Mouse (Mus musculus): ENCODE results near the gene Slc31a1. TPM values are rescaled to one million over a fixed set of nuclear protein-coding genes. Genes with fewer than 3 reads are reported as not detected.

The Slc31a1 gene
- total RNA-seq, 2 experiments from 2014 or later: 12.2 to 13.3 TPM

DNA sequence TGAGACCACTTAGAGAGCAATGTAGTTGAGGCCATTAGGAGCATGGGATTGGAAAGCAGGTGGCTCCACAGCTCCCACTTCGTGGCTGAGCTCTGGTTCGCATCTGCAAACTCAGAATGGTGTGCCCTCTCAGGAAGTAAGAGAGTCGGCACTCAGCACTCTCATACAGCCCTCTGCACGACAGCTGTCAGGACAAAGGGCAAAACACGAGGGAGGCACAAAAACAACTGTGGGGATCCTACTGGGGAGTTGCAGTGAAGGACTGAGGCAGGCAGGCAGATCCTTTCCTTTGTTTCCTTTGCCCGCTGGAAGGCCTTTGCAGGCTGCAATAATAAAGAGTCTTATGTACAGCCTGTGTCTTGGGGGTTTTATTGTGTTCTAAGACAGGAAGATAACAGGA is 32.9 kb downstream of the Slc31a1 start:
- no peak for DNase-seq
- intact Hi-C loops (cut with DNase I; ENCODE audit: low total_unique reads): no loop called here

DNA sequence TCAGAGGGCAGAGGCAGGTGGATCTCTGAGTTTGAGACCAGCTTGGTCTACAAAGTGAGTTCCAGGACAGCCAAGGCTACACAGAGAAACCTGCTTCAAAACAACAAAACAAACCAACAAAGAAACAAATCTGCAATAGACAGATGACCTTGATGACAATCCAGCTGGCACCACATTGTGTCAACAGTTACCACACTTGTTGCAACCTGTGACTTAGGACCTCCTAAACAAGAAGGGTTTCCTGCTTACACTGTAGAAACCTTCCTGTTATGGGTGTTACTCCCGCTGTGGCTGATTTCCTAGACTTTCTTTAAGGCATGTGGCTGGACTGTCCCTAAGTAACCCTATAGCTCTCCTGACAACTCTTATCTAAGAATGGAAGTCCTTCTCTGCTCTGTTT is 35.3 kb downstream of the Slc31a1 start:
- intact Hi-C loops (cut with DNase I; ENCODE audit: low total_unique reads): no loop called here
- no peak for DNase-seq

DNA sequence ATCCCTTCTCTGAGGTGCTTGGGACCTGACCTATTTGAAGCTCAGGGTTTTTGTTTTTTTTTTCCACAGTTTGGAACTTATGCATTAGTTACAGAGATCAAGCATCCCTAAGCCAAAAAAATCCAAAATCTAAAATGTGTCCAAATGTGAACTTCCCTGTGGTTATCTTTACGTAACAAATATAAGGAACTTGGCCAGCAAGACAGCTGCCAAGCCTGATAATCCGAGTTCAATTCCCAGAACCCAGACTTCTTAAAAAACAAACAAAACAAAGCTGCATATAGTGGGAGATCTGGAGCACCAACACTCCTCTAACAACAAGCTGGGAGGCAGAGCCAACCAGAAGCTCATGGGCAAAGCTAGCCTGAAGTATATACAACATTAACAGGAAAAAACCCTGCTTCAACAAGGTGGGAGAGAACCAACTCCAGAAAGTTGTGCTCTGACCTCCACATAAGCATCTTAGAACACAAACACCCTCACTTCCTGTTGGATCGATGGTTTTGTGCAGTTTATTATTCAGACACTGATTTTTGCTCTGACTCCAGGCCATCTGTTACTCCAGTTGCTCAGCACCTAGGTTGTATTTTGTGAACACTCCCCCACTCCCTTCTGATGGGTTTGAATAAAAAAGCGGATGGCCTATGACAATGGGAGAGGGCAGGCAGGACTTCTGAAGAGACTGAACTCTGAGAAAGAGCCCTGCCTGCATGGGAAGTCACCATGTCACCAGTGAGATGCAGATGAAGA is 37.3 kb downstream of the Slc31a1 start:
- no peak for DNase-seq
- intact Hi-C loops (cut with DNase I; ENCODE audit: low total_unique reads): no loop called here

GRCm38 (mm10) chr4:62398956-62399355 is 38.4 kb downstream of the Slc31a1 start:
- no peak for DNase-seq
- intact Hi-C loops (cut with DNase I; ENCODE audit: low total_unique reads): no loop called here

- intact Hi-C loops (cut with DNase I; ENCODE audit: low total_unique reads): loop anchor here (10.0 kb wide), 1 partner anchor 51 kb away; no protein-coding TSS in a partner anchor
- no peak for DNase-seq
These were observed 45.6 kb downstream of the Slc31a1 start for GRCm38 (mm10) chr4:62406133-62406532.

DNA sequence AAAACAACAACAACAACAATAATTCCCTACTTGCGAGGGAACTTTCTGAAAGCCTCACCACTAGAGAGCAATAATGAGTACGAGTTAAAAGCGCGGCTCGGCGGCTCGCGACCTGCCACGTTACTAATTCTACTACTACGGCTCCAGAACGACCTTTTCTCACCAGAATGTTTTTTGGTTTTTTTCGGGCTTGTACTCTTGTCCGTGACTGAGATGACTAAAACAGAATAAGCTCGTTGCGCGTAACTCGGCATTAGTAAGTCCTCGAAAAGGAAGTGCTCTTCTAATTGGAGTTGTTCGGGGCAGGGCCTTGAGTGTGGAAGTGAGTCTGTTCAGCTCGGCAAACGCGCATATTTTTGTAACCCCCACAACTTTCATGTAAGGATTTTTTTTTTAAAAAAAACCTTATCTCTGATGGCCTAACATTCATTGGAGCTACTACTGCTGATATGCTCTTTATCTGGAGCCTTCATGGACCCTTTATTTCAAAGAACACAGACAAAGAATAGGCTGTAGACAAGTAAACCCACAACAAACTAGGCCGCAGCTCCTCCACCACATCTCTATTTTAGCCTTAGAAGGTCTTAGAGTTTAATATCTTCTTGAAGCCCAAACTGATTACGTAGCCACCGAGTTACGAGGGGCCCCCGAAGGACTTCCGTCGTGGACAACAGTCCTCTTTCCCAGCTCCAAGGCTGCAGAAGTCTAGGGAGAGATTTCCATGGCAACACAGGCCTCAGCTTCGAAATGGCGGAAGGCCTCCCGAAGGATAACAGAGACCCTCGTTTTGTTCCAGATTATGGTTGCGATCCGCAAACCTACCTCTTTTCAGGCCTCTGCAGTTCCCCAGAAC is 47.4 kb downstream of the Slc31a1 start:
- intact Hi-C loops (cut with DNase I; ENCODE audit: low total_unique reads): loop anchor here (10.0 kb wide), 1 partner anchor 53 kb away; no protein-coding TSS in a partner anchor
- DNase-seq: peak; percentile 48

DNA sequence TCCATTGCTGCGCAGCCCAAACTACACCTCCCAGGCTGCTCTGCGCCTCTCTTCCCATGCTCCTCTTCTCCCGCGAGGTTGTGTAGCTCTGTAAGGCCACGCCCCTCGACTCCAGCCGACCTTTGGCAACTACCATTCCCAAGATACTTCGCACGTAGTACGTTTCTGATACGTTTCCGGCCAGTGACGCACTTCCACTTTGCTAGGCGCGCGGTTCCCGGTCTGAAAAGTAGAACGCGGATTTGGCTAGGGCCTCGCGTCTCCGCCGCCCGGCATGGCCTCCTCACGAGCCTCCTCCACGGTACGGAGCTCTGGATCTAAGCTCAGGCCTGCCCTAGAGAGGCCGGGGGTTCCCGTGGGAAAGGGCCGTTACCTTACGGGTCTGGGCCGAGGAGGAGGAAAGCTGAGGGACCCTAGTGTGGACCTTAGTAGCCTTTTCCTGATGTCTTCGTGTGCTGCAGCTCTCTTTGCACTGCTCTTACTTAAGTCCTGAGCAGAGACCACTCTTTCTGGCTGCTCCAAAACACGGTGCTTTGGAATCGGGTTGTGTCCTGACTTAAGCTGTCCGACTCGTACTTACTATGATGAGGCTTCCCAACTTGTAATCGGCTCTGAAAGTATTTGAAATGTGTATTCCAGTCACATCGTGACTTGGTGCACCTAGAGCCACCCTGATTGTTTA is 48.2 kb downstream of the Slc31a1 start, which contains the start of the genes Cdc26 and Prpf4:
Gene Cdc26, minus strand, starts transcription at position 42 of the 682 bp plus-strand sequence.
Gene Prpf4, plus strand, starts transcription at position 197 of the 682 bp plus-strand sequence.
- intact Hi-C loops (cut with DNase I; ENCODE audit: low total_unique reads): loop anchor here (10.0 kb wide), 1 partner anchor 54 kb away; no protein-coding TSS in a partner anchor

DNA sequence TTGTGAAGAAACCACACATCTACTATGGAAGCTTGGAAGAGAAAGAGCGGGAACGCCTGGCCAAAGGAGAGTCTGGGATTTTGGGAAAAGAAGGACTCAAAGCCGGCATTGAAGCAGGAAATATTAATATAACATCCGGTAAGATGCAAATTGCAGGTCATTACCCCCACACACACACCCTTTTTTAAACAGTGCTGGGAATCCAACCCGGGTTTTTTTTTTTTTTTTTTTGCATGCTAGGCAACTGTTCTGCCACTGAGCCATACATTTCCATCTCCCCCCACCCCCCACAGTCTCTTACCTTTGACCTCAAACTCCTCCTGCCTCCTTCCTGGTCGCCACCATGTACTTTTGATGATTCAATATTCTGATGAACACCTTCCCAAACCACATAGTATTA is 49.1 kb downstream of the Slc31a1 start:
- intact Hi-C loops (cut with DNase I; ENCODE audit: low total_unique reads): loop anchor here (10.0 kb wide), 1 partner anchor 55 kb away; no protein-coding TSS in a partner anchor
- no peak for DNase-seq

More for the DNA sequence above, 48.2 kb downstream of the Slc31a1 start, which contains the start of the genes Cdc26 and Prpf4:
- peak; percentile 97 for DNase-seq

DNA sequence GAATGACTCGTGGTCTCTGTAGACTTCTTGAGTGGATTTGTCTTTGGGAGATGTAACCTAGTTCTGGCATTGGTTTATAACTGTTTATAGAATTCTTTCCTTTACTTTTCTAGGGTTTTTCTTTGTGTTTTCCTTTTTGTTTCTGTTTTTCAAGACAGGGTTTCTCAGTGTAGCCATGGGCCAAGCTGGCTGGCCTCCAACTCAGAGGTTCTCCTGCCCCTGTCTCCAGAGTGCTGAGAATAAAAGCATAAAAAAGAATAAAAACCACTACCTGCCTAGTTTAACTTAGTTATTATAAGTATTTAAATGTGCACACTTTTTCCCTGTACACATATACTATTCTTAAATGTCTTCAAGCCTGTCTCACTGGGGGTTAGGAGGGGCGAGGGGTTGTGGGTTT is 49.8 kb downstream of the Slc31a1 start:
- no peak for DNase-seq
- intact Hi-C loops (cut with DNase I; ENCODE audit: low total_unique reads): no loop called here

DNA sequence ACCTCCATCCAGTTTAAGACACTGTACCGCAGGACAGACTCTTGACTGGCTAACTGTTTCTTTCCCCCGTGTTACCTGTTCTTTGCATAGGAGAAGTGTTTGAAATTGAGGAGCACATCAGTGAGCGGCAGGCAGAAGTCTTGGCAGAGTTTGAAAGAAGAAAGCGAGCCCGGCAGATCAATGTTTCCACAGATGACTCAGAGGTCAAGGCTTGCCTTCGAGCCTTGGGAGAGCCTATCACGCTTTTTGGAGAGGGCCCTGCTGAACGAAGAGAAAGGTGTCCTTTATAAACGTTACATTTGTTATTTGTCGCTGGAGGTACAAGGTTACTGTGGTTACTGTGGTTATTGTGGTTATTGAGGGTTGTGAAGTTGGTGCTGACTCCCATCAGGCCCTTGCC is 51.1 kb downstream of the Slc31a1 start:
- DNase-seq: no peak
- intact Hi-C loops (cut with DNase I; ENCODE audit: low total_unique reads): no loop called here

DNA sequence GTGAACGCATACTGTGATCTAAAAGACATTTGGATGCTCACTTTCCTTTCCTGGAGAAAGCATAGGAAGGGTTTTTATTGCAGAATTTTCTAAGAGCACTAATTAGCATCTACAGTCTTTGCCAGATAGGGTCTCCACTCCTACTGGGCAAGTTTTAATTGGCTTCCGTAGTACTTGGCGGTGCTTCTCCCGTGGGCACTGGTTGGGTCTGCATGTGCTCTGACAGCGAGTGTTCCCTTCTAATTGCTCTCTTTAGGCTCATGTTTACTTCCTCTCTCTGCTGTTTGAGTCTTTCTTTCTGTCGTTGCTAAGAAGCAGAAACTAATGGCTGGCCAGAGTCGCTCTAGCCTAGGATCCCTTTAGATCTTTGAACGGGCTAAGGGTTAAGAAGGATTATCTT is 57.9 kb downstream of the Slc31a1 start:
- intact Hi-C loops (cut with DNase I; ENCODE audit: low total_unique reads): no loop called here
- DNase-seq: no peak

DNA sequence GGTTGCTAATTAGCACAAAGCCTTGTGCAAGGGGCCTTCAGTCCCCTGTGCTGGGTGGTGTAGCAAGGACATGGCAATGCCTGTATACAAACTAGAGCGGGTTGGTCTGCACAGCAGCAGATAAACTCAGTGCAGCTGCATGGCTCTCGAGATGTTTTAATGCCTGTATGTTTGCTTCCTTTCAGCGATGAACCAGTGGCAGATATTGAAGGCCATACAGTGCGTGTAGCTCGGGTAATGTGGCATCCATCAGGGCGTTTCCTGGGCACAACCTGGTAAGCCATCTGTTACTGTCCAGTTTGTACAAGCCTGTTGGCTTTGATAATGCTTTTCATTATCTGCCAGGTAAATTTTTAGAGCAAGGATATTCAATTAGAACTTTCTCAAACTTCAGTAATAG is 58.6 kb downstream of the Slc31a1 start:
- intact Hi-C loops (cut with DNase I; ENCODE audit: low total_unique reads): no loop called here
- no peak for DNase-seq

DNA sequence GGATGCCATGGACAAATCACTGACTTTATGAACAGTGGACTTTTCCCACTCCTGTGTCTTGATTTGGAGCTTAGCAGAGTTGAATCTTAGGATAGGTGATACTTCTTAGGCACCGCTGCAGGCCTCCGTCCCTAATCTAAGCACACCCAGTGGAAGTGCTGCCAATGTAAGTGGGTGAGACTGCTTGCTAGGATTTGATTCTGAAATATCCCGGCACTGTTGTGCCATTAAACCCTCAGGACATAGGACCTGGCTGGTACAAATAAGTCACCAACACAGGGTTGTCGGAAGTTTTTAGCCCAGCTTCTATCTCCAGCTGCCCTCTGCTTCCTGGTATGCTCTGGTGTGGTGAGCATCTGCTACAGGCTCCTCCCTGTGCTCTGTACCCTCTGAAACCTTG is 65.4 kb downstream of the Slc31a1 start:
- intact Hi-C loops (cut with DNase I; ENCODE audit: low total_unique reads): no loop called here
- no peak for DNase-seq

GRCm38 (mm10) chr4:62427978-62428758 is 67.6 kb downstream of the Slc31a1 start:
- DNase-seq: peak; percentile 13
- intact Hi-C loops (cut with DNase I; ENCODE audit: low total_unique reads): no loop called here

DNA sequence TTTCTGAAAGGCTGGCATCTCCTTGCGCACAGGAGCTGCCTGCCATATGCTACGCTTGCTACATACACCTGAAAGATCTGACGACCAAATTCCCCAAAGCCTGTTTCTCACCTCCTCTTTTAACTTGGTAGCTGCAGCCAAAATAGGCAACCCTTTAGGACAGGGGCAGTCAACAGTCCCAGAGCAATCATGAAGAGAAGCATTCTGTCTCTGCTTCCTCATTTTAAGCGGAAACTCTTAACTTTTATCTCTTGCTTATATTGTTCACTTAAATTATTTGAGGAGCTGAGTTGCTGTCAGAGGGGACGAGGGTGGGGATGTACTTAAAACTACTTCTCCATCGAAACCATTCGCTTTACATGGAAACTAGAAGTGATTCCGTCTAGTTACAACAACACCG is 69.1 kb downstream of the Slc31a1 start:
- intact Hi-C loops (cut with DNase I; ENCODE audit: low total_unique reads): no loop called here
- no peak for DNase-seq

DNA sequence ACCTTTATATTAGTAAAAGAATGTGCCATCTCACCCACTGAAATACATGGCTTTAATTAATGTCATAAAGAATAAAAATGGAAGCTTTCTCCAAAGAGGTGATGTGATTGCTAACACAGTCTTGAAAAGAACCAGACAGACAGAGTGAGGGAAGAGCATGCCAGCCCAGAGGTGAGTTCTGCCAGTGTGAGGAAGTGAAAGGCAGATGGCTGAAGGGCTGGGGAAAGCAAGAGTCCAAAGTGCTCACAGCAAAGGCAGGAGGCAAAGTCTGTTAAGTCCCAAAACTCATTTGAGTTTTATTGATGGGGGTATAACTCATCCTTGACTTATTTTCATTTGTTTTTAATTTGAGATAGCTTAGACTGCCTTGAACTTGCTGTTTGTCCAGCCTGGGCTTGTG is 70.2 kb downstream of the Slc31a1 start:
- intact Hi-C loops (cut with DNase I; ENCODE audit: low total_unique reads): no loop called here
- DNase-seq: no peak

DNA sequence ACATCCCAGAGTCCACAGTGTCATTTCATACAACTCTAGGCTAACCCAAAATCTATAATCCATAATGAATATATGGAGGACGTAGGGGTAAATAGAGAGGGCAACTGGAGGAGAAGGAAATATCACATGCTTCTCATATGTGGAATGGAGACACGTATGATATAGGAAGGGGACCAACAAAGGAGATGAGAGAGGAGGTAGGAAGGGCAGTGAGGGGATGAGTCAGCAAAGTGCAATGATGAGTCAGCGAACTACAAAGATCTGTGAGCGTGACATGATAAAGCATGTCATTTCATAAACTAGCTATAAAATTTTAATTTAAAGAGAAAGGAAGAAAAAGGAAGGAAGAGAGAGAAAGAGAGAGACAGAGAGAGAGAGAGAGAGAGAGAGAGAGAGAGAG is 71.0 kb downstream of the Slc31a1 start:
- intact Hi-C loops (cut with DNase I; ENCODE audit: low total_unique reads): no loop called here
- DNase-seq: no peak

DNA sequence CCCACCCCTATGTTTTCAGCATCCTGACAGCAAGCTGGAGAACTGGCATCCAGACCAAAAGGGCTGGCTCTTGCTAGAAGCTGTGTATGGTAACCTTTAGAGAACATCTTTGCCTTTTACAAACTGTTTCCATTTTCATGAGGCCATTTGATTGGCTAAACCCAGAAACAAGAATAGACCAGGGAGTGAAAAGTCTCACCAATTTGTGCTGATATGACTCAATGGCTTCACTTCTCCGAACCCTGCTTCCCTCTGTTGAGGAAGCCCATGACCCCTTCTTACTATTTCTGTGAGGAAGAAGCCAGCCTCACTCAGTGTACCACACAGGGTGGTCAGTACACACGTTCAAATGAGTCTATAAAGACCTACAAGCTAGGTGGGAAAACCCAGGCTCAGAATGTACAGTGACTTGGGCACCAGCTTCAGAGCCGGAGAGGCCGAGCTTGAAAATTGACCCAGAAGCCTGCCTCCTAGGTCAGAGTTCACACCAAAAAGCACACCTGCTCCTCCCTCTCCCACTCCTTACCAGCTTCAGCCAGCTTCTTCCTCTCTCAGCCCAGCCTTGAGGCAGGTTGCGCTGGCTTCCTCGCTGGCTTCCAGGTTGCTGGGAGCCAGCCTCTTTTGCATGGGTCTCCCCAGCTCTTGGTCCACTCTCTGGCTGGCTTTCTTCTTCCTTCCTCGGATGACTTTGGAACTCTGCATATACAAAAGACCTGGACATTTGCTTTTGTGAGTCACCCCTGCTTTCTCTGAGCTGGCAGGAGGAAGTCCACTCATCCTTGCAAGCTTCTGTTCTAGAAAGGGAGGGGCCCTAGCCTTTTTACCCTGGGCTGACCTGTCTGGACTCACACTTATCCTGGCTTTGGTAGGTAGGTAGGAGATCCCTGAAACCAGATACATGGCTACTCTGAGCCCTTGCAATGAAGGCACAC is 73.7 kb downstream of the Slc31a1 start:
- intact Hi-C loops (cut with DNase I; ENCODE audit: low total_unique reads): no loop called here
- no peak for DNase-seq
